Mouse (Mus musculus) MEL (cell line): ENCODE data around the gene Babam2. TPM values are rescaled to one million over a fixed set of nuclear protein-coding genes. Genes with fewer than 3 reads are reported as not detected.
A peak's percentile ranks its signal among the peaks of the same experiment; 100 is the strongest.

Source experiments
- DNase-seq: peaks from one replicate; pipeline ENCODE4 v3.0.0; 2011; ENCODE audit warnings: low read depth, low spot score
- H3K27ac ChIP-seq: 2 replicates; pipeline ENCODE4 v1.5.1; 2012; ENCODE audit warnings: low read depth, mild to moderate bottlenecking, control low read depth, low read length, moderate library complexity; ENCODE audit not compliant: control insufficient read depth
- H3K27me3 ChIP-seq, 2 experiments: fragments of 150-350 bp in 1 of 2; sonication (generic) in 1 of 2; 2 replicates each; pipeline ENCODE4 v1.6.1; 2012; ENCODE audit warnings: low read length in 2 of 2, mild to moderate bottlenecking in 2 of 2, improper control_type of control experiment in 1 of 2, moderate library complexity in 1 of 2; ENCODE audit not compliant: insufficient read depth in 2 of 2, control insufficient read depth in 1 of 2
- H3K36me3 ChIP-seq, 2 experiments: 2 replicates each; pipeline ENCODE4 v1.6.1; 2012 to 2014; ENCODE audit warnings: low read length in 2 of 2, improper control_type of control experiment in 1 of 2, inconsistent platforms in 1 of 2, mild to moderate bottlenecking in 1 of 2; ENCODE audit not compliant: insufficient read depth in 2 of 2, control insufficient read depth in 1 of 2
- H3K4me1 ChIP-seq, 2 experiments: fragments of 150-350 bp in 1 of 2; sonication (generic) in 1 of 2; 2 replicates each; pipeline ENCODE4 v1.6.1; 2012; ENCODE audit warnings: low read length in 2 of 2, improper control_type of control experiment in 1 of 2, mild to moderate bottlenecking in 1 of 2; ENCODE audit not compliant: insufficient read depth in 2 of 2, control insufficient read depth in 1 of 2
- H3K4me3 ChIP-seq, 2 experiments: fragments of 150-350 bp in 1 of 2; sonication (generic) in 1 of 2; 2 replicates each; pipeline ENCODE4 v1.5.1; 2012; ENCODE audit warnings: low read depth in 2 of 2, low read length in 2 of 2, mild to moderate bottlenecking in 2 of 2, moderate library complexity in 2 of 2, control low read depth in 1 of 2, improper control_type of control experiment in 1 of 2; ENCODE audit not compliant: control insufficient read depth in 1 of 2, insufficient read depth in 1 of 2
- H3K79me2 ChIP-seq: 2 replicates; pipeline ENCODE4 v1.6.1; 2012; ENCODE audit warnings: mild to moderate bottlenecking, low read length, moderate library complexity; ENCODE audit not compliant: control insufficient read depth, poor library complexity, insufficient read depth
- H3K9ac ChIP-seq: 2 replicates; pipeline ENCODE4 v1.6.1; 2012; ENCODE audit warnings: low read depth, mild to moderate bottlenecking, control low read depth, low read length, moderate library complexity; ENCODE audit not compliant: control insufficient read depth, poor library complexity, severe bottlenecking
- H3K9me3 ChIP-seq: fragments of 150-350 bp; sonication (generic); replicated peaks from 2 replicates; pipeline ENCODE4 v1.6.1; 2012; ENCODE audit warnings: mild to moderate bottlenecking, low read length, improper control_type of control experiment, moderate library complexity; ENCODE audit not compliant: insufficient read depth
- BHLHE40 ChIP-seq: IDR thresholded peaks from 2 replicates; pipeline ENCODE4 v1.6.1; 2012; ENCODE audit warnings: low read depth, mild to moderate bottlenecking, inconsistent platforms, low read length, improper control_type of control experiment, borderline replicate concordance
- CHD1 ChIP-seq: IDR thresholded peaks from 2 replicates; pipeline ENCODE4 v1.6.1; 2012; ENCODE audit warnings: low read depth, mild to moderate bottlenecking, inconsistent platforms, low read length, improper control_type of control experiment
- CHD2 ChIP-seq: IDR thresholded peaks from 2 replicates; pipeline ENCODE4 v1.6.1; 2011; ENCODE audit warnings: low read length, improper control_type of control experiment
- E2F4 ChIP-seq: IDR thresholded peaks from 2 replicates; pipeline ENCODE4 v1.6.1; 2011; ENCODE audit warnings: low read depth, low read length, improper control_type of control experiment, borderline replicate concordance
- ELF1 ChIP-seq: IDR thresholded peaks from 2 replicates; pipeline ENCODE4 v1.6.1; 2014; ENCODE audit warnings: low read depth, mild to moderate bottlenecking, inconsistent platforms, low read length, improper control_type of control experiment, moderate library complexity
- EP300 ChIP-seq, 2 experiments: IDR thresholded peaks; 2 replicates each; pipeline ENCODE4 v1.6.1; 2011; ENCODE audit warnings: improper control_type of control experiment in 2 of 2, low read length in 2 of 2, low read depth in 1 of 2, mild to moderate bottlenecking in 1 of 2
- ETS1 ChIP-seq: IDR thresholded peaks from 2 replicates; pipeline ENCODE4 v1.6.1; 2012; ENCODE audit warnings: low read depth, mild to moderate bottlenecking, inconsistent platforms, low read length, improper control_type of control experiment, moderate library complexity
- GABPA ChIP-seq: IDR thresholded peaks from 2 replicates; pipeline ENCODE4 v1.6.1; 2012; ENCODE audit warnings: low read depth, mild to moderate bottlenecking, inconsistent platforms, low read length, improper control_type of control experiment, moderate library complexity
- GATA1 ChIP-seq: IDR thresholded peaks from 2 replicates; pipeline ENCODE4 v1.6.1; 2011; ENCODE audit warnings: low read depth, low read length, improper control_type of control experiment
- JUND ChIP-seq: IDR thresholded peaks from 2 replicates; pipeline ENCODE4 v1.6.1; 2011; ENCODE audit warnings: low read depth, mild to moderate bottlenecking, improper control_type of control experiment, low read length
- KAT2A ChIP-seq: conservative IDR thresholded peaks from 2 replicates; pipeline ENCODE4 v1.6.1; 2012; ENCODE audit warnings: low read depth, low read length, improper control_type of control experiment, inconsistent platforms
- MAFK ChIP-seq: IDR thresholded peaks from 2 replicates; pipeline ENCODE4 v1.6.1; 2011; ENCODE audit warnings: low read depth, mild to moderate bottlenecking, low read length, improper control_type of control experiment, borderline replicate concordance
- MAX ChIP-seq: IDR thresholded peaks from 2 replicates; pipeline ENCODE4 v1.6.1; 2011; ENCODE audit warnings: low read length, improper control_type of control experiment
- MAZ ChIP-seq: IDR thresholded peaks from 2 replicates; pipeline ENCODE4 v1.6.1; 2012; ENCODE audit warnings: low read depth, mild to moderate bottlenecking, inconsistent platforms, low read length, improper control_type of control experiment
- MEF2A ChIP-seq: IDR thresholded peaks from 2 replicates; pipeline ENCODE4 v1.6.1; 2014; ENCODE audit warnings: low read depth, mild to moderate bottlenecking, inconsistent platforms, low read length, improper control_type of control experiment; ENCODE audit not compliant: poor library complexity, insufficient replicate concordance, severe bottlenecking; ENCODE audit errors: extremely low read depth
- MYB ChIP-seq: IDR thresholded peaks from 2 replicates; pipeline ENCODE4 v1.6.1; 2011; ENCODE audit warnings: mild to moderate bottlenecking, low read depth, low read length, improper control_type of control experiment
- MYC ChIP-seq: IDR thresholded peaks from 2 replicates; pipeline ENCODE4 v1.6.1; 2011; ENCODE audit warnings: low read depth, mild to moderate bottlenecking, low read length, improper control_type of control experiment, moderate library complexity
- NELFE ChIP-seq: IDR thresholded peaks from 2 replicates; pipeline ENCODE4 v1.6.1; 2011; ENCODE audit warnings: low read depth, low read length, improper control_type of control experiment
- NRF1 ChIP-seq: IDR thresholded peaks from 2 replicates; pipeline ENCODE4 v1.6.1; 2014; ENCODE audit warnings: low read depth, mild to moderate bottlenecking, inconsistent platforms, low read length, improper control_type of control experiment, moderate library complexity; ENCODE audit not compliant: poor library complexity, insufficient read depth, severe bottlenecking
- POLR2A ChIP-seq, 2 experiments: IDR thresholded peaks; 2 replicates each; pipeline ENCODE4 v1.6.1; 2011 to 2012; ENCODE audit warnings: low read length in 2 of 2, mild to moderate bottlenecking in 2 of 2, control low read depth in 1 of 2, improper control_type of control experiment in 1 of 2, low read depth in 1 of 2, moderate library complexity in 1 of 2; ENCODE audit not compliant: control insufficient read depth in 1 of 2, insufficient read depth in 1 of 2, poor library complexity in 1 of 2
- POLR2AphosphoS2 ChIP-seq: IDR thresholded peaks from 2 replicates; pipeline ENCODE4 v1.6.1; 2011; ENCODE audit warnings: low read length, improper control_type of control experiment
- RAD21 ChIP-seq: IDR thresholded peaks from 2 replicates; pipeline ENCODE4 v1.6.1; 2011; ENCODE audit warnings: mild to moderate bottlenecking, low read depth, low read length, improper control_type of control experiment
- RCOR1 ChIP-seq: IDR thresholded peaks from 2 replicates; pipeline ENCODE4 v1.6.1; 2012; ENCODE audit warnings: low read depth, mild to moderate bottlenecking, inconsistent platforms, low read length, improper control_type of control experiment
- SIN3A ChIP-seq: IDR thresholded peaks from 2 replicates; pipeline ENCODE4 v1.6.1; 2012; ENCODE audit warnings: low read length, improper control_type of control experiment, inconsistent platforms
- SMC3 ChIP-seq: IDR thresholded peaks from 2 replicates; pipeline ENCODE4 v1.6.1; 2011; ENCODE audit warnings: low read depth, low read length, improper control_type of control experiment
- TBP ChIP-seq: IDR thresholded peaks from 2 replicates; pipeline ENCODE4 v1.8.0; 2011; ENCODE audit warnings: low read depth, low read length, improper control_type of control experiment
- TCF12 ChIP-seq: IDR thresholded peaks from 2 replicates; pipeline ENCODE4 v1.6.1; 2014; ENCODE audit warnings: low read depth, mild to moderate bottlenecking, inconsistent platforms, low read length, improper control_type of control experiment, moderate library complexity
- UBTF ChIP-seq: IDR thresholded peaks from 2 replicates; pipeline ENCODE4 v1.6.1; 2012; ENCODE audit warnings: low read depth, mild to moderate bottlenecking, inconsistent platforms, low read length, improper control_type of control experiment, moderate library complexity, borderline replicate concordance; ENCODE audit not compliant: insufficient read depth
- USF1 ChIP-seq: IDR thresholded peaks from 2 replicates; pipeline ENCODE4 v1.6.1; 2014; ENCODE audit warnings: low read depth, mild to moderate bottlenecking, inconsistent platforms, low read length, improper control_type of control experiment, moderate library complexity
- USF2 ChIP-seq, 2 experiments: IDR thresholded peaks; 2 replicates each; pipeline ENCODE4 v1.6.1; 2011 to 2012; ENCODE audit warnings: improper control_type of control experiment in 2 of 2, low read length in 2 of 2, borderline replicate concordance in 1 of 2, inconsistent platforms in 1 of 2, low read depth in 1 of 2, mild to moderate bottlenecking in 1 of 2; ENCODE audit not compliant: insufficient read depth in 1 of 2
- ZC3H11A ChIP-seq: IDR thresholded peaks from 2 replicates; pipeline ENCODE4 v1.6.1; 2012; ENCODE audit warnings: low read depth, mild to moderate bottlenecking, inconsistent platforms, low read length, improper control_type of control experiment
- ZKSCAN1 ChIP-seq: IDR thresholded peaks from 2 replicates; pipeline ENCODE4 v1.6.1; 2012; ENCODE audit warnings: low read depth, mild to moderate bottlenecking, inconsistent platforms, low read length, improper control_type of control experiment, moderate library complexity
- ZMIZ1 ChIP-seq: IDR thresholded peaks from 2 replicates; pipeline ENCODE4 v1.6.1; 2012; ENCODE audit warnings: low read depth, mild to moderate bottlenecking, inconsistent platforms, low read length, improper control_type of control experiment, moderate library complexity
- ZNF384 ChIP-seq: IDR thresholded peaks from 2 replicates; pipeline ENCODE4 v1.6.1; 2012; ENCODE audit warnings: low read depth, mild to moderate bottlenecking, inconsistent platforms, low read length, improper control_type of control experiment
- polyA plus RNA-seq, 2 experiments: library from polyadenylated mRNA; stranded (reverse) in 1 of 2; unstranded in 1 of 2; fragments of >175 nt in 1 of 2; fragments of >200 nt in 1 of 2; gene quantifications; 2 replicates each; pipeline versions ENCODE4 v1.2.1 to v1.2.4; 2012; ENCODE audit warnings: low replicate concordance in 2 of 2, low read depth in 1 of 2; ENCODE audit not compliant: insufficient read length in 2 of 2, insufficient read depth in 1 of 2, missing spikeins in 1 of 2
- total RNA-seq: library from RNA; depleted of rRNA; stranded (reverse); fragments of 300-350 nt; gene quantifications from 2 replicates; pipeline ENCODE4 v1.2.3, GENCODE M21; 2012

Babam2 gene
- total and polyA plus RNA-seq, 3 experiments = 43.3 to 86.6 TPM; not detected in 1

GRCm38 (mm10) chr5:31810796-31811662 is 113.5 kb downstream of the Babam2 start:
- Histone ChIP-seq H3K4me1 (peaks cover 25 to 43% of the 10 kb centered on the region in 2 experiments), H3K36me3 (peaks cover 0 to 49% of the 10 kb centered on the region in 2 experiments; a peak in 2 of 4 replicates), H3K9ac (peak overlapping the region; percentile 79), H3K27ac (peak overlapping the region; percentile 97), H3K4me3 (peak overlapping the region; percentile 45 to 59), H3K79me2 (no peaks in the 10 kb centered on the region; the same call in 1 of the 2 replicates), H3K27me3 (no peaks in the 10 kb centered on the region), H3K9me3 (no peaks in the 10 kb centered on the region)
- DNase-seq = peak; percentile 95
- TF ChIP-seq E2F4 (0 out of 2 replicates have a peak, but pooled peaks have one; percentile 50), NRF1 (no peak), MYC (peak; percentile 93), USF2 (IDR thresholded peaks at IDR 0.05; ENCODE audit: borderline replicate concordance in 1 of 2, insufficient read depth in 1 of 2, low read depth in 1 of 2, low read length in 2 of 2) (no peak), ZKSCAN1 (no peak; the same call in 1 of the 2 replicates), SIN3A (peak; percentile 70), MYB (peak; percentile 18; the same call in 1 of the 2 replicates), ZNF384 (no peak), TBP (peak; percentile 93), MAX (peak; percentile 92), POLR2A (IDR thresholded peaks at IDR 0.05; ENCODE audit: control insufficient read depth in 1 of 2, insufficient read depth in 1 of 2, low read depth in 1 of 2, low read length in 2 of 2, poor library complexity in 1 of 2) (peak in 1 of 2 experiments; percentile 80; a peak in 2 of 4 replicates), ETS1 (peak; percentile 90), ZMIZ1 (no peak), MAZ (peak; percentile 31; the same call in 1 of the 2 replicates), RAD21 (no peak), CHD2 (no peak), USF1 (peak; percentile 84), RCOR1 (no peak), CHD1 (0 out of 2 replicates have a peak, but pooled peaks have one; percentile 76), BHLHE40 (peak; percentile 97), ELF1 (no peak), SMC3 (0 out of 2 replicates have a peak, but pooled peaks have one; percentile 2), GABPA (0 out of 2 replicates have a peak, but pooled peaks have one; percentile 23), EP300 (IDR thresholded peaks at IDR 0.05; ENCODE audit: low read depth in 1 of 2, low read length in 2 of 2) (peak; percentile 67 to 75), ZC3H11A (peak; percentile 17), UBTF (0 out of 2 replicates have a peak, but pooled peaks have one; percentile 56), KAT2A (no peak), JUND (no peak; the same call in 1 of the 2 replicates), TCF12 (peak; percentile 52; the same call in 1 of the 2 replicates), GATA1 (peak; percentile 53; the same call in 1 of the 2 replicates), MEF2A (no peak), NELFE (peak; percentile 61), MAFK (no peak), POLR2AphosphoS2 (peak; percentile 63; the same call in 1 of the 2 replicates)
